Mouse (Mus musculus) neural tube, postnatal 0 days (tissue): Measurements from ENCODE around the gene Tlx2. TPM values are rescaled to one million over a fixed set of nuclear protein-coding genes. Genes with fewer than 3 reads are reported as not detected.

Source experiments
- microRNA counts: library from miRNA; unstranded; fragments of <30 nt; microRNA quantifications from one replicate; lab custom pipeline; 2015
- microRNA-seq: library from miRNA; unstranded; fragments of <30 nt; microRNA quantifications from one replicate; pipeline ENCODE4, GENCODE M21; 2016
- polyA plus RNA-seq: library from polyadenylated mRNA; unstranded; fragments of >200 nt; fragmentation: Nextera tagmentation; extraction: Ambion mirVana; gene quantifications from 2 replicates; pipeline ENCODE4 v1.2.1, GENCODE M21; 2015

The Tlx2 gene
- 1.5 TPM in 1 of 2 replicates, not detected in the other for polyA plus RNA-seq

GRCm38 (mm10) chr6:83070247-83070310 is at the start of gene Tlx2:
TSS of gene Tlx2 (minus strand) at chr6:83070293.

GRCm38 (mm10) chr6:83115011-83115671 is 45.0 kb upstream of the Tlx2 start, which contains the start of gene Mogs:
TSS of gene Mogs (plus strand) at chr6:83115496.

DNA sequence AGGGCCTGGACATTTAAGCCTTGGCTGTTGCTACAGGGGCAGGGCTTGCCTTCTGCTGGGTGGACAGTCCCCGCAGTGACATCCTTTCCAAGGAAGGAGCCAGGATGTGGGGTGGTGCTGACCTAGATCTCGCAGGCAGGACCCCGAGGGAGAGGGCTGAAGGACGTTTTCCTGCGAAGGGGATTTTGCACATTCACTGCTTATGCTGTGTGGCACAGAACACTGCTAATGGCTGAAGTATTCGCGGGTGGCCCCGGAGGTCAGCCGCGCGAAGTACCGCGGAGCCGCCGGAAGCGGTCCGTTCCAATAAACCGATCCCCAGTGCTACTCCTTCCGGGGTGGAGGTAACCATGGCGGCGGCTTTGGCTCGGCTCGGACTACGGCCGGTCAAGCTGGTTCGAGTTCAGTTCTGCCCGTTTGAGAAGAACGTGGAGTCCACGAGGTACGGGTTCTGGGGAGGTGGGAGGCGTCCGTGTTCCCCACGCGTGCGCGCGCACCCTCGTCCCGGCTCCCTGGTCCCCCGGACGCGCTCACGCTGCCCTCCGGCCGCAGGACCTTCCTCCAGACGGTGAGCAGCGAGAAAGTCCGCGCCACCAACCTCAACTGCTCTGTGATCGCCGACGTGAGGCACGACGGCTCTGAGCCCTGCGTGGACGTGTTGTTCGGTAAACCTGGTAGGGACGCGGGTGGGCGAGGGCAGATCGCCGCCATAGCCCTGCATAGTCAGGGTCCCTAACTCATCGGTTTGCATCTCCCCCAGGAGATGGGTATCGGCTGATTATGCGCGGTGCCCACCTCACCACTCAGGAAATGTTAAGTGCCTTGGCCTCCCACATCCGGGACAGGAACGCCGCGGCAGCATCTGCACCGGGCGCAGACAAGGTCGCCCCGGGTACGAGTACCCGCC is 38.9 kb upstream of the Tlx2 start, which contains the start of gene Mrpl53:
TSS of gene Mrpl53 (plus strand) at position 279 of the 907 bp plus-strand sequence.

DNA sequence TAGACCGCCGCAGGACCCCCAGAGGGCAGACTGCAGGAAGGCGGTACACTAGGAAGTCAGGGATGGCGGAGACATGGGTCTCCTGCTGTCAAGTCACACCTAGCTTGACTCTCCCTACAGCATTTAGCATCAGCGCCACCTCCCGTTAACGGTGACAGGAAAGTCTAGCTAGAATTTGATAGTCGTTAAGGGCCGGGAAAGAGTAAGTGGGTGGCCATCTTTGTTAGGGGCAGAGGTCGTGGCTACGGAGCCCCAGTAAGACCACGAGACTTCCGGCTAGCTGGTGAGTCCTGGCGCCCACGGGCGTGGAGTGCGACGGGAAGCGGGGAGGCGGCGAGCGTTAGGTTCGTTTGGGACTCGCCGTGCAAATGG is 31.2 kb upstream of the Tlx2 start, which contains the start of the genes Ccdc142 and Gm42688:
TSS of gene Ccdc142 (plus strand) at position 286 of the 372 bp plus-strand sequence.
TSS of gene Gm42688 (plus strand) at position 302 of the 372 bp plus-strand sequence.

GRCm38 (mm10) chr6:83086121-83087035 is 16.3 kb upstream of the Tlx2 start, which contains the start of gene Lbx2:
TSS of gene Lbx2 (plus strand) at chr6:83086367.

GRCm38 (mm10) chr6:83077630-83078323 is 7.7 kb upstream of the Tlx2 start, which contains the start of gene Pcgf1:
TSS of gene Pcgf1 (plus strand) at chr6:83077869.

GRCm38 (mm10) chr6:83057790-83058189 is 12.3 kb downstream of the Tlx2 start, which contains the start of gene Dqx1:
TSS of gene Dqx1 (plus strand) at chr6:83057844.

GRCm38 (mm10) chr6:83054871-83055431 is 15.1 kb downstream of the Tlx2 start, which contains the start of gene Htra2:
TSS of gene Htra2 (minus strand) at chr6:83055273.

GRCm38 (mm10) chr6:83054074-83054851 is 15.8 kb downstream of the Tlx2 start, which contains the start of gene Aup1:
TSS of gene Aup1 (plus strand) at chr6:83054521.

DNA sequence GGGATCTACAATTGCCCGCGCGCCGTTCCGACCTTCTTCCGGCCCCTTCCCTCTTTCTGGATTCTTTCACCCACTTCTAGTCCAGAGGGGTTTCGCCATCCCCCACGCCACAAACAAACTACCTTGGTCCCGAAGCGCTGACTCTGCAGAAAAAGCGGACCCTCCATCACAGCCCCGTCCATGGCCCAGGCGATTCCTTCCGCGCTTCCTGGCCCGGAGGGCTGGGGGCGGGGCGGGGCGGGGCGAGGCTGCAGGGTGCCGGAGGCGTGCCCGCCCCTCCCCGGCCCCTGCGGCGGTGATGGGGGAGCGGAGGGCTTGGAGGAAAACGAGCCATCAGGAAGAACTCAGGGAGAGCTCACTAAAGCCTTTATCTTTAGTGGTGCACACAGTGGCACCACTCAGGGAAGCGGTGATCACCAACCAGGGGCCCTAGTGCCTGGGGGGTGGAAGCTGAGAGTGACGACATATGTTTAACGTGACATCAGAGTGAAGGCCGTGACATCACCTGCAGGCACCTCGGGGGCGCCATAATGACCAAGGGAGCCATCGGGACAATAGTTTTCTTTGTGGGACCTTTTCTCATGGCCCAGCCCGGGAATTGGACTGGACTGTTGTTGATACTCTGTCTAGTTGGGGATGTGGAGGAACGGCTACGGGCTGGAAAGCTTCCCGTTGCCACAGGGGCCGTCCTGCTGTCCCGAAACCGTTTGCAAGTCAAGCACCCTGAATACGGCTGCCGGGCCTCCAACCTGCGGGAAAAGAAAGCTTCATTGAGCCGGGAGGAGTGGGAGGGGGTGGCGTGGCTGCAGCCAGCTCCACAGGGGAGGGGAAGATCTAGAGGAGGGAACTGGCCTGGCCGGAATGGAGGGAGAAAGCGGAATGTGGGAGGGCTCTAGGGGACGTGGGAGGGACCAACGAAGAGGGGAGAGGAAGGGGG is 36.6 kb downstream of the Tlx2 start, which contains the start of the genes Dok1 and Loxl3:
TSS of gene Dok1 (minus strand) at position 223 of the 937 bp plus-strand sequence.
TSS of gene Loxl3 (plus strand) at position 925 of the 937 bp plus-strand sequence.

MicroRNAs encoded within 50 kb of the gene (microRNA counts, 519-probe panel; counts per million panel counts)
- 40.5 counts per million for microRNA mmu-miR-3470a+mmu-miR-3470b (lab: Ali Mortazavi, UCI)

Small RNA genes within 50 kb of the gene (microRNA-seq; reads per million reads assigned to microRNA genes)
- gene Mir3470a (not detected), gene Mir7040 (not detected)

Other genes starting within 250 kb of the Tlx2 start
- gene Sema4f, start 130.5 kb downstream of the Tlx2 start, polyA plus RNA-seq, result 21.0 and 21.4 TPM in 2 replicates
- gene M1ap, start 123.4 kb downstream of the Tlx2 start, polyA plus RNA-seq, result 0.10 TPM in 1 of 2 replicates, not detected in the other
- 3.8 and 4.3 TPM in 2 replicates for gene Dok1, start 36.8 kb downstream of the Tlx2 start, polyA plus RNA-seq
- 4.6 and 7.2 TPM in 2 replicates for gene Loxl3, start 36.1 kb downstream of the Tlx2 start, polyA plus RNA-seq
- 144 and 154 TPM in 2 replicates for gene Aup1, start 15.8 kb downstream of the Tlx2 start, polyA plus RNA-seq
- 89.7 and 95.1 TPM in 2 replicates for gene Htra2, start 15.0 kb downstream of the Tlx2 start, polyA plus RNA-seq
- gene Dqx1, start 12.4 kb downstream of the Tlx2 start, polyA plus RNA-seq, result 0.19 and 0.33 TPM in 2 replicates
- gene Pcgf1, start 7.6 kb upstream of the Tlx2 start, polyA plus RNA-seq, result 34.3 and 37.8 TPM in 2 replicates
- gene Lbx2, start 16.1 kb upstream of the Tlx2 start, polyA plus RNA-seq, result not detected in 2 replicates
- gene Ccdc142, start 31.3 kb upstream of the Tlx2 start, polyA plus RNA-seq, result 4.3 and 7.1 TPM in 2 replicates
- gene Gm42688, start 31.3 kb upstream of the Tlx2 start, polyA plus RNA-seq, result 4.7 and 5.3 TPM in 2 replicates
- gene Mrpl53, start 38.7 kb upstream of the Tlx2 start, polyA plus RNA-seq, result 129 and 139 TPM in 2 replicates
- 23.1 and 24.7 TPM in 2 replicates for gene Mogs, start 45.2 kb upstream of the Tlx2 start, polyA plus RNA-seq
- gene Wbp1, start 51.3 kb upstream of the Tlx2 start, polyA plus RNA-seq, result 82.3 and 104 TPM in 2 replicates
- gene Ino80b, start 55.1 kb upstream of the Tlx2 start, polyA plus RNA-seq, result 13.1 and 14.2 TPM in 2 replicates
- gene Rtkn, start 65.2 kb upstream of the Tlx2 start, polyA plus RNA-seq, result 21.9 and 25.3 TPM in 2 replicates
- 22.2 and 23.0 TPM in 2 replicates for gene Wdr54, start 86.1 kb upstream of the Tlx2 start, polyA plus RNA-seq
- gene 1700003E16Rik, start 86.1 kb upstream of the Tlx2 start, polyA plus RNA-seq, result 13.4 and 14.9 TPM in 2 replicates
- gene Dctn1, start 95.6 kb upstream of the Tlx2 start, polyA plus RNA-seq, result 129 and 141 TPM in 2 replicates
- gene Slc4a5, start 149.5 kb upstream of the Tlx2 start, polyA plus RNA-seq, result 0.19 and 0.31 TPM in 2 replicates